Mouse (Mus musculus) intestine, embryonic 16.5 days (tissue): Measurements from ENCODE around the gene Bcar3. TPM values are rescaled to one million over a fixed set of nuclear protein-coding genes. Genes with fewer than 3 reads are reported as not detected.

Experiments
- ATAC-seq: fragments of 200-750 bp; cut with Nextera tagmentation; 2 replicates; pipeline ENCODE4 v1.8.0; 2017; ENCODE audit warnings: moderate TSS enrichment, moderate library complexity
- H3K27ac ChIP-seq: fragments of 300-500 bp; sonication (generic); 2 replicates; pipeline ENCODE4 v1.5.1; 2014; ENCODE audit warnings: mild to moderate bottlenecking, low read length
- H3K27me3 ChIP-seq: fragments of 300-500 bp; sonication (generic); replicated peaks from 2 replicates; pipeline ENCODE4 v1.6.1; 2014; ENCODE audit warnings: low read length, control low read depth, mixed read lengths; ENCODE audit not compliant: control insufficient read depth, insufficient read depth
- H3K36me3 ChIP-seq: fragments of 300-500 bp; sonication (generic); 2 replicates; pipeline ENCODE4 v1.6.1; 2014; ENCODE audit warnings: low read length, control low read depth; ENCODE audit not compliant: control insufficient read depth, insufficient read depth
- H3K4me1 ChIP-seq: fragments of 300-500 bp; sonication (generic); 2 replicates; pipeline ENCODE4 v1.6.1; 2014; ENCODE audit warnings: low read length, control low read depth, mixed read lengths; ENCODE audit not compliant: control insufficient read depth, insufficient read depth
- H3K4me2 ChIP-seq: fragments of 300-500 bp; sonication (generic); 2 replicates; pipeline ENCODE4 v1.6.1; 2014; ENCODE audit warnings: low read depth, low read length, control low read depth
- H3K4me3 ChIP-seq: fragments of 300-500 bp; sonication (generic); 2 replicates; pipeline ENCODE4 v1.5.1; 2014; ENCODE audit warnings: mild to moderate bottlenecking, low read length
- H3K9ac ChIP-seq: fragments of 300-500 bp; sonication (generic); 2 replicates; pipeline ENCODE4 v1.6.1; 2014; ENCODE audit warnings: low read depth, low read length
- H3K9me3 ChIP-seq: fragments of 300-500 bp; sonication (generic); 2 replicates; pipeline ENCODE4 v1.6.1; 2016; ENCODE audit warnings: low read length, control low read depth; ENCODE audit not compliant: control insufficient read depth
- WGBS: fragments of 180-500 bp; shearing (Covaris S2); extraction: QIAGEN DNeasy Blood & Tissue Kit; methylation state at CpG from one replicate; pipeline ENCODE4 v1.1.7; 2014; 5-methylcytosine and 5-hydroxymethylcytosine counted together
- polyA plus RNA-seq: library from polyadenylated mRNA; unstranded; fragments of >200 nt; fragmentation: Nextera tagmentation; extraction: Ambion mirVana; gene quantifications from 2 replicates; pipeline ENCODE4 v1.2.1, GENCODE M21; 2015

Bcar3 gene
- polyA plus RNA-seq, 1 experiment from 2014 or later: 23.7 TPM

GRCm38 (mm10) chr3:122413729-122414561 lies 120.0 kb downstream of the Bcar3 start:
- H3K9me3 ChIP-seq: no peaks in the 10 kb centered on the region
- no peak overlapping the region for H3K27ac ChIP-seq
- no peaks in the 10 kb centered on the region; the same call in 1 of the 2 replicates for H3K27me3 ChIP-seq
- H3K9ac ChIP-seq: peak overlapping the region; percentile 0
- H3K4me1 ChIP-seq: 0 out of 2 replicates have a peak, but pooled peaks cover 9% of the 10 kb centered on the region
- WGBS: 24% methylated on average over 17 of the region's 17 CpGs
- H3K4me3 ChIP-seq: no peak overlapping the region
- H3K36me3 ChIP-seq: no peaks in the 10 kb centered on the region
- peak; percentile 34 for ATAC-seq
- H3K4me2 ChIP-seq: 0 out of 2 replicates have a peak overlapping the region, but pooled peaks have one; percentile 36

- WGBS: 72% methylated on average over 8 of the region's 8 CpGs
- 0 out of 2 replicates have a peak, but pooled peaks cover 9% of the 10 kb centered on the region for H3K4me1 ChIP-seq
- H3K36me3 ChIP-seq: no peaks in the 10 kb centered on the region
- no peak overlapping the region for H3K27ac ChIP-seq
- no peak overlapping the region for H3K4me3 ChIP-seq
- no peak overlapping the region for H3K4me2 ChIP-seq
- H3K27me3 ChIP-seq: no peaks in the 10 kb centered on the region
- no peak for ATAC-seq
- no peaks in the 10 kb centered on the region for H3K9me3 ChIP-seq
- no peak overlapping the region for H3K9ac ChIP-seq
Measured at GRCm38 (mm10) chr3:122414868-122415267, 120.9 kb downstream of the Bcar3 start.

- H3K4me3 ChIP-seq: no peak overlapping the region
- ATAC-seq: no peak
- H3K9me3 ChIP-seq: no peaks in the 10 kb centered on the region
- no peak overlapping the region for H3K4me2 ChIP-seq
- H3K4me1 ChIP-seq: 0 out of 2 replicates have a peak, but pooled peaks cover 18% of the 10 kb centered on the region
- no peak overlapping the region for H3K27ac ChIP-seq
- no peaks in the 10 kb centered on the region for H3K27me3 ChIP-seq
- 0 out of 2 replicates have a peak overlapping the region, but pooled peaks have one; percentile 14 for H3K9ac ChIP-seq
- no peaks in the 10 kb centered on the region for H3K36me3 ChIP-seq
- 60% methylated on average over 11 of the region's 11 CpGs for WGBS
Measured at GRCm38 (mm10) chr3:122417466-122417865, 123.5 kb downstream of the Bcar3 start.

- H3K4me2 ChIP-seq: peak overlapping the region; percentile 82
- no peaks in the 10 kb centered on the region for H3K27me3 ChIP-seq
- no peak overlapping the region for H3K27ac ChIP-seq
- H3K9ac ChIP-seq: no peak overlapping the region
- H3K4me1 ChIP-seq: 0 out of 2 replicates have a peak, but pooled peaks cover 16% of the 10 kb centered on the region
- H3K9me3 ChIP-seq: no peaks in the 10 kb centered on the region
- no peak for ATAC-seq
- H3K36me3 ChIP-seq: no peaks in the 10 kb centered on the region
- WGBS: 47% methylated on average over 16 of the region's 16 CpGs
- peak overlapping the region; percentile 59 for H3K4me3 ChIP-seq
Measured at GRCm38 (mm10) chr3:122418564-122419274, 124.8 kb downstream of the Bcar3 start.

GRCm38 (mm10) chr3:122419610-122420409 lies 125.9 kb downstream of the Bcar3 start:
- peak overlapping the region; percentile 81 for H3K9ac ChIP-seq
- H3K4me3 ChIP-seq: peak overlapping the region; percentile 59
- H3K27me3 ChIP-seq: no peaks in the 10 kb centered on the region
- 0 out of 2 replicates have a peak, but pooled peaks cover 10% of the 10 kb centered on the region for H3K4me1 ChIP-seq
- under 1% methylated on average over 63 of the region's 63 CpGs for WGBS
- ATAC-seq: peak; percentile 91
- H3K36me3 ChIP-seq: no peaks in the 10 kb centered on the region
- peak overlapping the region; percentile 74 for H3K27ac ChIP-seq
- peak overlapping the region; percentile 82 for H3K4me2 ChIP-seq
- H3K9me3 ChIP-seq: no peaks in the 10 kb centered on the region

- H3K36me3 ChIP-seq: no peaks in the 10 kb centered on the region
- peak overlapping the region; percentile 82 for H3K4me2 ChIP-seq
- H3K4me3 ChIP-seq: peak overlapping the region; percentile 59
- H3K9ac ChIP-seq: peak overlapping the region; percentile 81
- peak; percentile 21; the same call in 1 of the 2 replicates for ATAC-seq
- peak overlapping the region; percentile 74 for H3K27ac ChIP-seq
- H3K4me1 ChIP-seq: 0 out of 2 replicates have a peak, but pooled peaks cover 9% of the 10 kb centered on the region
- H3K27me3 ChIP-seq: no peaks in the 10 kb centered on the region
- no peaks in the 10 kb centered on the region for H3K9me3 ChIP-seq
- WGBS: under 1% methylated on average over 15 of the region's 15 CpGs
Measured at GRCm38 (mm10) chr3:122420410-122420774, 126.5 kb downstream of the Bcar3 start.

- Histone ChIP-seq H3K4me2 (peak overlapping the region; percentile 82), H3K4me3 (peak overlapping the region; percentile 59), H3K27ac (peak overlapping the region; percentile 29), H3K9ac (peak overlapping the region; percentile 81), H3K9me3 (no peaks in the 10 kb centered on the region), H3K36me3 (no peaks in the 10 kb centered on the region), H3K27me3 (no peaks in the 10 kb centered on the region), H3K4me1 (peaks cover 11% of the 10 kb centered on the region; the same call in 1 of the 2 replicates)
- ATAC-seq: no peak
- WGBS: 23% methylated on average over 13 of the region's 13 CpGs
Measured at GRCm38 (mm10) chr3:122421042-122421702, 127.2 kb downstream of the Bcar3 start.

- Histone ChIP-seq H3K36me3 (no peaks in the 10 kb centered on the region), H3K9me3 (no peaks in the 10 kb centered on the region), H3K4me1 (peaks cover 11% of the 10 kb centered on the region; the same call in 1 of the 2 replicates), H3K27me3 (no peaks in the 10 kb centered on the region), H3K4me3 (peak overlapping the region; percentile 59), H3K9ac (no peak overlapping the region; the same call in 1 of the 2 replicates), H3K4me2 (peak overlapping the region; percentile 82), H3K27ac (peak overlapping the region; percentile 29; the same call in 1 of the 2 replicates)
- ATAC-seq: no peak
- 47% methylated on average over 7 of the region's 7 CpGs for WGBS
Measured at GRCm38 (mm10) chr3:122421802-122422201, 127.9 kb downstream of the Bcar3 start.
